Mouse (Mus musculus): Measurements from ENCODE around the gene Chid1. TPM values are rescaled to one million over a fixed set of nuclear protein-coding genes. Genes with fewer than 3 reads are reported as not detected.
"Not testable (repeated sequence)": the region's sequence is repeated elsewhere in the genome, so short reads cannot be mapped to it uniquely, and the experiment has no call there.

The Chid1 gene
- polyA plus RNA-seq, 1 experiment from 2014 or later = 44.1 TPM

DNA sequence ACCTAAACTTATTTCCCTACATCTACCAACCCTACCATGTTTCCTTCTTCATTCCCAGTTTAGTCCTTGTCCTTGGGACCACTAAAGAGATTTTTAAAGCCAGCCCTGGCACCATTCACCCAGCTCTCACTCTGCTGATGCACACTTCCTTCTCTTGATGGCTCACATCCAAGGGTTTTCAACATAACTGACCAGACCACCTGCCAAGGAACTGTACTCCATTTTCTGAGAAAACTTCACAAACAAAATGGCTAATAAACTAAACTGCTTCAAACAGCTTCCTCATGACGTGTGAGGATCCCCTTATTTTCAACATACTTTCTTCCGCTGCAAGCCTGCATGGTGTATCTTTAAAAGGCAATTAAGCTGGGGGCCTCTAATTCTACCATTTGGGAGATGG, 86.0 kb downstream of the Chid1 start:
- no peak overlapping the region for H3K27ac ChIP-seq
- WGBS = 77% methylated on average over 2 of the region's 2 CpGs
- no peak overlapping the region for H3K4me3 ChIP-seq

DNA sequence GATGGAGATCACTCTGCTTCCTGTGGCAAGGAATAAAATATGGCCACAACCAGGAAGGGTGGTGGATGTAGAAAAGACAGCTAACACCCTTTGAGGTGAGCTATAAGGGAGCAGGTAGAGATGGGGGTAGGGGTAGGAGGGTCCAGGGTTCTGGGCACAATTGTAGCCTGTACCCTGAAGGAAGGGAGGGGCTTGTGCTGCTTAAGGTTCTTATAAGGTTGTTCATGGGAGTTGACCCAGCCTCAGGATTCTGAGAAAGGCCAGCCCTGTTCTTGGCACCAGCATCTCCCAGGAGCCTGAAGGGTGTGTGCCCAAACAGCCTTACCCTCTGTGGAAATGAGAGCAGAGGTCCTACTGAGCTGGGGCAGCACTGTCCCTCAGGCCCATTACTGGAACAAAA, 87.7 kb downstream of the Chid1 start:
- ATAC-seq (replicated peaks) = no peak
- H3K27me3 ChIP-seq (replicated peaks) = no peaks in the 10 kb centered on the region
- no peak overlapping the region for H3K27ac ChIP-seq
- H3K9ac ChIP-seq = no peak overlapping the region
- peaks cover 28% of the 10 kb centered on the region for H3K4me1 ChIP-seq
- H3K4me2 ChIP-seq = no peak overlapping the region
- peaks cover 10% of the 10 kb centered on the region; the same call in 1 of the 2 replicates for H3K36me3 ChIP-seq (replicated peaks)
- H3K4me3 ChIP-seq = no peak overlapping the region
- no peaks in the 10 kb centered on the region for H3K9me3 ChIP-seq

More for the DNA sequence above, 86.0 kb downstream of the Chid1 start:
- Histone ChIP-seq H3K9me3 (no peaks in the 10 kb centered on the region), H3K36me3 (replicated peaks) (peaks cover 10% of the 10 kb centered on the region; the same call in 1 of the 2 replicates), H3K27me3 (replicated peaks) (no peaks in the 10 kb centered on the region), H3K9ac (no peak overlapping the region), H3K4me2 (no peak overlapping the region), H3K4me1 (peaks cover 20% of the 10 kb centered on the region)
- ATAC-seq (replicated peaks) = no peak

DNA sequence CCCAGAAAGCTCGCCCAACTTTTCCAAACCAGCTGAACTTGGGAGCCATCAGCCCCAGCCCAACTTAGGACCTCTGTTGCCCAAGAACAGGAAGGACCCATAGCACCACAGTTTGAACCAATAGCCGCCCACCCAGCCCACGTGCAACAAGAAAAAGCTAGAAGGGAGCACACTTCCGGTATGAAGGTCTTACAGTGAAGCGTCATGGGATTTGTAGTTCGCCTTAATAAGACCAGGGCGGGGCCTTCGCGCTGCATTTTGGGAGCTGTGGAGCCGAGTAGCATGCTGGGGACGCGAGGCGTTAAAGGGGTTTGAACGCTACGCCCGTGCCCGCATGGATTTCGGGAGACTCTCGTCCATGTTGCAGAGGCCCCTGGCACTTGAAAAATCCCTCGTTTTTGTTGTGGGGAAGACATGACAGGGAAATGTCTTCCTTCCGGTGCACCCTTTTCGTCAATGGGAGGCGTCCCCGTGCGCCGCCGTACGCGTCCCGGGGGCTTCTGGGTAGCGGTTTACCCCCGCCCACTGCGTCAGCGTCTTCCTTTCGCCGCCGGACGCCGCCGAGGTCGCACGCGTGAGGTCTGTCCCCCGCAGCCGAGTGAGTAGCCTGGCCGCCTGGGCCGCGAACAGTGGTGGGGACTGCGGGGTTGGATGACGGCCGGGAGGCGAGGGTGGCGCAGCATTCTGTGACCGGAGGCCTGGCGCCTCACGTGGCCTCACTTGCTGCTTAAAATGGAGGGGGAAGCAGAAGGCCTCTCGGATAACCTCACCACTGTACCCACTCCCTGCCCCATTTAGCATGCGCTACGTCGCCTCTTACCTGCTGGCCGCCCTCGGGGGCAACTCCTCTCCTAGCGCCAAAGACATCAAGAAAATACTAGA, 92.3 kb downstream of the Chid1 start, which contains the start of gene Rplp2:
Gene Rplp2, plus strand, starts transcription at position 261 of the 882 bp plus-strand sequence.
- H3K27ac ChIP-seq = peak within 1 kb of the TSS; percentile 95
- H3K36me3 ChIP-seq (replicated peaks) = peaks cover 10% of the 10 kb centered on the region; the same call in 1 of the 2 replicates
- peak within 1 kb of the TSS; percentile 69 for H3K4me3 ChIP-seq
- peak within 1 kb of the TSS; percentile 62 for H3K4me2 ChIP-seq
- under 1% methylated on average over 63 of the region's 63 CpGs for WGBS
- ATAC-seq (replicated peaks) = peak; percentile 94
- peaks cover 31% of the 10 kb centered on the region for H3K4me1 ChIP-seq
- no peaks in the 10 kb centered on the region for H3K9me3 ChIP-seq
- H3K9ac ChIP-seq = peak within 1 kb of the TSS; percentile 81
- no peaks in the 10 kb centered on the region for H3K27me3 ChIP-seq (replicated peaks)

DNA sequence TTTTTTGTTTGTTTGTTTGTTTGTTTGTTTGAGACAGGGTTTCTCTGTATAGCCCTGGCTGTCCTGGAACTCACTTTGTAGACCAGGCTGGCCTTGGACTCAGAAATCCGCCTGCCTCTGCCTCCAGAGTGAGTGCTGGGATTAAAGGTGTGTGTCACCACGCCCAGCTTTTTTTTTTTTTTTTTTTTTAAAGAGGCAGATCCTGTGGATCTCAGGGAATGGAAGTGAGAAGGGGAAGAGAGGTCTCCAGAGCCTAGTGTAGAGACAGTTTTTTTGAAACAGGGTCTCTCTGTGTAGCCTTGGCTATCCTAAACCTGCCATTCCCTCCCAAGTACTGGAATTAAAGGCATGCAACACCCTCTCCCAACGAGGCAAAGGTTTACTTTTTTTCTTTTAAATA, 93.3 kb downstream of the Chid1 start:
- not testable (repeated sequence) for H3K27me3 ChIP-seq (replicated peaks); H3K9me3 ChIP-seq; H3K4me3 ChIP-seq; H3K36me3 ChIP-seq (replicated peaks); H3K9ac ChIP-seq; ATAC-seq (replicated peaks); H3K27ac ChIP-seq
- WGBS = 87% methylated on average over 3 of the region's 3 CpGs
- H3K4me1 ChIP-seq = peaks cover 31% of the 10 kb centered on the region
- peak overlapping the region; percentile 62 for H3K4me2 ChIP-seq

DNA sequence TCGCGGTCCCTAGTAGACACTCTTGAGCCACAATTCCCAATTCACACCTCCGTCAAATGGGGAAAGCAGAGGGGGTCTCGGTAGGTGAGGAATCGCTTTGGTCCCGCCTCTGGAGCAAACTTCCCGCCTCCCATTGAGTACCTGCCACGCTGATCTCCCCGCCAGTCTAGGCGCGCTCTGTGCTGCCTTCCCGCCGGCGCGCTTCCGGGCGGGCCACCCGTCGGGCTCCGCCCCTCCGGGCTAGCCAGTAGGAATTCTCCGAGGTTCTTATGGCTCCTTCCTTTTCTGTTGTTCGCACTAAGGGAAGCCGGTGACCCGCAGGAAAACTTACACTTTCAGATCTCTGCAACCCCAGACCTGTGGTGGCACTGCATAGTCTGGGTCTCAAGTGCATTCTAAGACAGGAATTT, 95.8 kb downstream of the Chid1 start, which contains the start of gene Pidd1:
Gene Pidd1, minus strand, starts transcription at position 198 of the 410 bp plus-strand sequence.
- no peak for ATAC-seq (replicated peaks)
- no peak within 1 kb of the TSS for H3K27ac ChIP-seq

More for the DNA sequence above, 95.8 kb downstream of the Chid1 start, which contains the start of gene Pidd1:
- Histone ChIP-seq H3K9me3 (no peaks in the 10 kb centered on the region), H3K36me3 (replicated peaks) (no peaks in the 10 kb centered on the region), H3K4me2 (peak within 1 kb of the TSS; percentile 50), H3K4me3 (peak within 1 kb of the TSS; percentile 27), H3K27me3 (replicated peaks) (no peaks in the 10 kb centered on the region), H3K4me1 (peaks cover 29% of the 10 kb centered on the region), H3K9ac (peak within 1 kb of the TSS; percentile 29)
- under 1% methylated on average over 25 of the region's 25 CpGs for WGBS

Other genes starting within 250 kb of the Chid1 start
- 0.74 and 0.96 TPM in 2 replicates for gene Drd4, start 247.9 kb downstream of the Chid1 start, polyA plus RNA-seq (2015; fragmentation: Nextera tagmentation; extraction: Ambion mirVana)
- 224 and 234 TPM in 2 replicates for gene Deaf1, start 212.2 kb downstream of the Chid1 start, polyA plus RNA-seq (2015; fragmentation: Nextera tagmentation; extraction: Ambion mirVana)
- 63.0 and 63.3 TPM in 2 replicates for gene Tmem80, start 212.1 kb downstream of the Chid1 start, polyA plus RNA-seq (2015; fragmentation: Nextera tagmentation; extraction: Ambion mirVana)
- 0.49 and 0.66 TPM in 2 replicates for gene Eps8l2, start 201.0 kb downstream of the Chid1 start, polyA plus RNA-seq (2015; fragmentation: Nextera tagmentation; extraction: Ambion mirVana)
- gene Taldo1, start 147.7 kb downstream of the Chid1 start, polyA plus RNA-seq (2015; fragmentation: Nextera tagmentation; extraction: Ambion mirVana) = 292 and 298 TPM in 2 replicates
- 57.2 and 59.5 TPM in 2 replicates for gene Gatd1, start 125.7 kb downstream of the Chid1 start, polyA plus RNA-seq (2015; fragmentation: Nextera tagmentation; extraction: Ambion mirVana)
- gene Cend1, start 110.4 kb downstream of the Chid1 start, polyA plus RNA-seq (2015; fragmentation: Nextera tagmentation; extraction: Ambion mirVana) = 111 and 113 TPM in 2 replicates
- 109 and 120 TPM in 2 replicates for gene Slc25a22, start 102.0 kb downstream of the Chid1 start, polyA plus RNA-seq (2015; fragmentation: Nextera tagmentation; extraction: Ambion mirVana)
- 3.4 and 3.8 TPM in 2 replicates for gene Pidd1, start 95.8 kb downstream of the Chid1 start, polyA plus RNA-seq (2015; fragmentation: Nextera tagmentation; extraction: Ambion mirVana)
- 597 and 636 TPM in 2 replicates for gene Rplp2, start 92.5 kb downstream of the Chid1 start, polyA plus RNA-seq (2015; fragmentation: Nextera tagmentation; extraction: Ambion mirVana)
- 17.7 and 20.1 TPM in 2 replicates for gene Pnpla2, start 84.7 kb downstream of the Chid1 start, polyA plus RNA-seq (2015; fragmentation: Nextera tagmentation; extraction: Ambion mirVana)
- 7.6 and 8.7 TPM in 2 replicates for gene Cracr2b, start 78.8 kb downstream of the Chid1 start, polyA plus RNA-seq (2015; fragmentation: Nextera tagmentation; extraction: Ambion mirVana)
- gene Cd151, start 72.5 kb downstream of the Chid1 start, polyA plus RNA-seq (2015; fragmentation: Nextera tagmentation; extraction: Ambion mirVana) = 18.8 and 20.5 TPM in 2 replicates
- gene Polr2l, start 64.7 kb downstream of the Chid1 start, polyA plus RNA-seq (2015; fragmentation: Nextera tagmentation; extraction: Ambion mirVana) = 82.4 and 83.8 TPM in 2 replicates
- gene Tspan4, start 64.6 kb downstream of the Chid1 start, polyA plus RNA-seq (2015; fragmentation: Nextera tagmentation; extraction: Ambion mirVana) = 49.1 and 55.3 TPM in 2 replicates
- 132 and 135 TPM in 2 replicates for gene Ap2a2, start 22.3 kb upstream of the Chid1 start, polyA plus RNA-seq (2015; fragmentation: Nextera tagmentation; extraction: Ambion mirVana)
- gene Muc6, start 115.5 kb upstream of the Chid1 start, polyA plus RNA-seq (2015; fragmentation: Nextera tagmentation; extraction: Ambion mirVana) = 0.27 and 0.37 TPM in 2 replicates
- gene Muc2, start 150.5 kb upstream of the Chid1 start, polyA plus RNA-seq (2015; fragmentation: Nextera tagmentation; extraction: Ambion mirVana) = 0.15 and 0.38 TPM in 2 replicates
- not detected in 2 replicates for gene Muc5ac, start 249.1 kb upstream of the Chid1 start, polyA plus RNA-seq (2015; fragmentation: Nextera tagmentation; extraction: Ambion mirVana)

Data from midbrain, embryonic 15.5 days (tissue).